Mouse (Mus musculus) ES-E14 (cell line): ENCODE results near the gene Sesn3. TPM values are rescaled to one million over a fixed set of nuclear protein-coding genes. Genes with fewer than 3 reads are reported as not detected.
"Not testable (repeated sequence)": the region's sequence is repeated elsewhere in the genome, so short reads cannot be mapped to it uniquely, and the experiment has no call there.

Experiments used
- DNase-seq: peaks from one replicate; pipeline ENCODE4 v3.0.0-alpha.2; 2013; ENCODE audit warnings: low read depth, low spot score
- H3K27ac ChIP-seq: 2 replicates; pipeline ENCODE4 v1.5.1; 2012; ENCODE audit warnings: low read depth, mild to moderate bottlenecking, low read length, moderate library complexity, mixed read lengths; ENCODE audit not compliant: poor library complexity, insufficient read depth, severe bottlenecking
- H3K36me3 ChIP-seq: 2 replicates; pipeline ENCODE4 v1.6.1; 2012; ENCODE audit warnings: mild to moderate bottlenecking, low read length, moderate library complexity, mixed read lengths; ENCODE audit not compliant: control insufficient read depth, poor library complexity, insufficient read depth, severe bottlenecking
- H3K4me1 ChIP-seq, 2 experiments: fragments of 150-350 bp in 1 of 2; sonication (generic) in 1 of 2; 2 replicates each; pipeline ENCODE4 v1.6.1; 2012; ENCODE audit warnings: low read length in 2 of 2, mild to moderate bottlenecking in 1 of 2, mixed read lengths in 1 of 2; ENCODE audit not compliant: control insufficient read depth in 2 of 2, insufficient read depth in 2 of 2, poor library complexity in 1 of 2
- H3K4me3 ChIP-seq, 2 experiments: fragments of 150-350 bp in 1 of 2; sonication (generic) in 1 of 2; 2 replicates each; pipeline ENCODE4 v1.5.1; 2012; ENCODE audit warnings: low read length in 2 of 2, low read depth in 1 of 2, mild to moderate bottlenecking in 1 of 2, mixed read lengths in 1 of 2; ENCODE audit not compliant: insufficient read depth in 1 of 2, poor library complexity in 1 of 2, severe bottlenecking in 1 of 2
- H3K9ac ChIP-seq: 2 replicates; pipeline ENCODE4 v1.6.1; 2012; ENCODE audit warnings: low read depth, mild to moderate bottlenecking, low read length, mixed read lengths; ENCODE audit not compliant: poor library complexity, insufficient read depth, severe bottlenecking
- H3K9me3 ChIP-seq: fragments of 150-350 bp; sonication (generic); 2 replicates; pipeline ENCODE4 v1.6.1; 2012; ENCODE audit warnings: low read depth, mild to moderate bottlenecking, low read length; ENCODE audit not compliant: control insufficient read depth, insufficient read depth
- CHD2 ChIP-seq: IDR thresholded peaks from 2 replicates; pipeline ENCODE4 v1.6.1; 2014; ENCODE audit warnings: mild to moderate bottlenecking, low read depth, low read length, inconsistent platforms
- HCFC1 ChIP-seq: IDR thresholded peaks from 2 replicates; pipeline ENCODE4 v1.6.1; 2012; ENCODE audit warnings: low read length, inconsistent platforms, borderline replicate concordance; ENCODE audit not compliant: insufficient read depth
- MAFK ChIP-seq: IDR thresholded peaks from 2 replicates; pipeline ENCODE4 v1.6.1; 2014; ENCODE audit warnings: mild to moderate bottlenecking, low read depth, low read length, inconsistent platforms; ENCODE audit not compliant: insufficient read depth
- ZC3H11A ChIP-seq: IDR thresholded peaks from 2 replicates; pipeline ENCODE4 v1.6.1; 2012; ENCODE audit warnings: low read depth, mild to moderate bottlenecking, inconsistent platforms, low read length, borderline replicate concordance
- ZNF384 ChIP-seq: IDR thresholded peaks from 2 replicates; pipeline ENCODE4 v1.6.1; 2012; ENCODE audit warnings: low read depth, low read length, inconsistent platforms
- in situ Hi-C, 2 experiments: fragments of 600-800 bp; cut with MboI; formaldehyde crosslinking; loops; one replicate each; pipeline ENCODE4 v1.15.1; 2025; ENCODE audit warnings: low sequenced_read_pairs in 2 of 2, inconsistent platforms in 1 of 2; ENCODE audit not compliant: unreplicated experiment in 2 of 2
- total RNA-seq: library from RNA; depleted of rRNA; stranded (reverse); fragments of 300-350 nt; gene quantifications from 2 replicates; pipeline ENCODE4 v1.2.3, GENCODE M21; 2012; rRNA removed

Sesn3 gene
- total RNA-seq, result 7.1 and 10.0 TPM in 2 replicates

GRCm38 (mm10) chr9:14274986-14275720 is at the start of gene Sesn3:
Sesn3 (plus strand) TSS chr9:14275067.
- Histone ChIP-seq H3K4me3 (peak within 1 kb of the TSS; percentile 36 to 70), H3K9ac (peak within 1 kb of the TSS; percentile 49), H3K27ac (peak within 1 kb of the TSS; percentile 57), H3K4me1 (peaks cover 0 to 5% of the 10 kb centered on the region in 2 experiments; a peak in 1 of 4 replicates), H3K36me3 (no peaks in the 10 kb centered on the region), H3K9me3 (no peaks in the 10 kb centered on the region)
- no peak for TF ChIP-seq ZC3H11A
- no peak for TF ChIP-seq MAFK
- TF ChIP-seq CHD2, result no peak
- no peak for TF ChIP-seq ZNF384
- TF ChIP-seq HCFC1, result no peak
- in situ Hi-C loops, result no loop called here
- peak; percentile 81 for DNase-seq

- H3K9me3 ChIP-seq, H3K4me1 ChIP-seq, H3K9ac ChIP-seq, DNase-seq, H3K27ac ChIP-seq, in situ Hi-C loops, H3K4me3 ChIP-seq, H3K36me3 ChIP-seq: not testable (repeated sequence)
Measured at GRCm38 (mm10) chr9:14227086-14227485, 47.8 kb upstream of the Sesn3 start.

GRCm38 (mm10) chr9:14233702-14234373 is 41.0 kb upstream of the Sesn3 start:
- Histone ChIP-seq H3K9me3 (no peaks in the 10 kb centered on the region), H3K9ac (no peak overlapping the region), H3K4me1 (peaks cover 4 to 18% of the 10 kb centered on the region in 2 experiments; a peak in 3 of 4 replicates), H3K4me3 (no peak overlapping the region), H3K36me3 (no peaks in the 10 kb centered on the region), H3K27ac (no peak overlapping the region)
- in situ Hi-C loops, result no loop called here
- DNase-seq, result peak; percentile 83
- no peak for TF ChIP-seq CHD2
- 0 out of 2 replicates have a peak, but pooled peaks have one; percentile 2 for TF ChIP-seq MAFK
- TF ChIP-seq ZC3H11A, result no peak
- no peak for TF ChIP-seq ZNF384

GRCm38 (mm10) chr9:14235286-14235685 is 39.6 kb upstream of the Sesn3 start:
- Histone ChIP-seq H3K36me3 (no peaks in the 10 kb centered on the region), H3K4me1 (peaks cover 4 to 18% of the 10 kb centered on the region in 2 experiments; a peak in 3 of 4 replicates), H3K9ac (no peak overlapping the region), H3K27ac (no peak overlapping the region), H3K4me3 (no peak overlapping the region), H3K9me3 (no peaks in the 10 kb centered on the region)
- no peak for DNase-seq
- TF ChIP-seq CHD2 (no peak), MAFK (no peak), ZNF384 (no peak), HCFC1 (no peak), ZC3H11A (no peak)
- in situ Hi-C loops, result no loop called here

- H3K9ac ChIP-seq, H3K4me3 ChIP-seq, in situ Hi-C loops, H3K27ac ChIP-seq, H3K4me1 ChIP-seq, H3K9me3 ChIP-seq, DNase-seq, H3K36me3 ChIP-seq: not testable (repeated sequence)
Measured at GRCm38 (mm10) chr9:14241003-14241402, 33.9 kb upstream of the Sesn3 start.
